Mouse (Mus musculus) MEL (cell line): ENCODE measurements around the gene Tmem240. TPM values are rescaled to one million over a fixed set of nuclear protein-coding genes. Genes with fewer than 3 reads are reported as not detected.

Experiments
- DNase-seq: peaks from one replicate; pipeline ENCODE4 v3.0.0; 2011; ENCODE audit warnings: low read depth, low spot score
- H3K27ac ChIP-seq: 2 replicates; pipeline ENCODE4 v1.5.1; 2012; ENCODE audit warnings: low read depth, mild to moderate bottlenecking, control low read depth, low read length, moderate library complexity; ENCODE audit not compliant: control insufficient read depth
- H3K27me3 ChIP-seq, 2 experiments: fragments of 150-350 bp in 1 of 2; sonication (generic) in 1 of 2; 2 replicates each; pipeline ENCODE4 v1.6.1; 2012; ENCODE audit warnings: low read length in 2 of 2, mild to moderate bottlenecking in 2 of 2, improper control_type of control experiment in 1 of 2, moderate library complexity in 1 of 2; ENCODE audit not compliant: insufficient read depth in 2 of 2, control insufficient read depth in 1 of 2
- H3K36me3 ChIP-seq, 2 experiments: 2 replicates each; pipeline ENCODE4 v1.6.1; 2012 to 2014; ENCODE audit warnings: low read length in 2 of 2, improper control_type of control experiment in 1 of 2, inconsistent platforms in 1 of 2, mild to moderate bottlenecking in 1 of 2; ENCODE audit not compliant: insufficient read depth in 2 of 2, control insufficient read depth in 1 of 2
- H3K4me1 ChIP-seq, 2 experiments: fragments of 150-350 bp in 1 of 2; sonication (generic) in 1 of 2; 2 replicates each; pipeline ENCODE4 v1.6.1; 2012; ENCODE audit warnings: low read length in 2 of 2, improper control_type of control experiment in 1 of 2, mild to moderate bottlenecking in 1 of 2; ENCODE audit not compliant: insufficient read depth in 2 of 2, control insufficient read depth in 1 of 2
- H3K4me3 ChIP-seq, 2 experiments: fragments of 150-350 bp in 1 of 2; sonication (generic) in 1 of 2; 2 replicates each; pipeline ENCODE4 v1.5.1; 2012; ENCODE audit warnings: low read depth in 2 of 2, low read length in 2 of 2, mild to moderate bottlenecking in 2 of 2, moderate library complexity in 2 of 2, control low read depth in 1 of 2, improper control_type of control experiment in 1 of 2; ENCODE audit not compliant: control insufficient read depth in 1 of 2, insufficient read depth in 1 of 2
- H3K79me2 ChIP-seq: 2 replicates; pipeline ENCODE4 v1.6.1; 2012; ENCODE audit warnings: mild to moderate bottlenecking, low read length, moderate library complexity; ENCODE audit not compliant: control insufficient read depth, poor library complexity, insufficient read depth
- H3K9ac ChIP-seq: 2 replicates; pipeline ENCODE4 v1.6.1; 2012; ENCODE audit warnings: low read depth, mild to moderate bottlenecking, control low read depth, low read length, moderate library complexity; ENCODE audit not compliant: control insufficient read depth, poor library complexity, severe bottlenecking
- H3K9me3 ChIP-seq: fragments of 150-350 bp; sonication (generic); replicated peaks from 2 replicates; pipeline ENCODE4 v1.6.1; 2012; ENCODE audit warnings: mild to moderate bottlenecking, low read length, improper control_type of control experiment, moderate library complexity; ENCODE audit not compliant: insufficient read depth
- BHLHE40 ChIP-seq: IDR thresholded peaks from 2 replicates; pipeline ENCODE4 v1.6.1; 2012; ENCODE audit warnings: low read depth, mild to moderate bottlenecking, inconsistent platforms, low read length, improper control_type of control experiment, borderline replicate concordance
- CHD1 ChIP-seq: IDR thresholded peaks from 2 replicates; pipeline ENCODE4 v1.6.1; 2012; ENCODE audit warnings: low read depth, mild to moderate bottlenecking, inconsistent platforms, low read length, improper control_type of control experiment
- CHD2 ChIP-seq: IDR thresholded peaks from 2 replicates; pipeline ENCODE4 v1.6.1; 2011; ENCODE audit warnings: low read length, improper control_type of control experiment
- CTCF ChIP-seq, 3 experiments: IDR thresholded peaks in 2 of 3; conservative IDR thresholded peaks in 1 of 3; 2 replicates each; pipeline ENCODE4 v1.5.1; 2011 to 2012; ENCODE audit warnings: low read length in 3 of 3, low read depth in 2 of 3, mild to moderate bottlenecking in 2 of 3, improper control_type of control experiment in 1 of 3, inconsistent platforms in 1 of 3, mixed read lengths in 1 of 3, moderate library complexity in 1 of 3; ENCODE audit not compliant: control insufficient read depth in 1 of 3, insufficient read depth in 1 of 3, poor library complexity in 1 of 3, severe bottlenecking in 1 of 3
- E2F4 ChIP-seq: IDR thresholded peaks from 2 replicates; pipeline ENCODE4 v1.6.1; 2011; ENCODE audit warnings: low read depth, low read length, improper control_type of control experiment, borderline replicate concordance
- ELF1 ChIP-seq: IDR thresholded peaks from 2 replicates; pipeline ENCODE4 v1.6.1; 2014; ENCODE audit warnings: low read depth, mild to moderate bottlenecking, inconsistent platforms, low read length, improper control_type of control experiment, moderate library complexity
- EP300 ChIP-seq, 2 experiments: IDR thresholded peaks; 2 replicates each; pipeline ENCODE4 v1.6.1; 2011; ENCODE audit warnings: improper control_type of control experiment in 2 of 2, low read length in 2 of 2, low read depth in 1 of 2, mild to moderate bottlenecking in 1 of 2
- ETS1 ChIP-seq: IDR thresholded peaks from 2 replicates; pipeline ENCODE4 v1.6.1; 2012; ENCODE audit warnings: low read depth, mild to moderate bottlenecking, inconsistent platforms, low read length, improper control_type of control experiment, moderate library complexity
- GABPA ChIP-seq: IDR thresholded peaks from 2 replicates; pipeline ENCODE4 v1.6.1; 2012; ENCODE audit warnings: low read depth, mild to moderate bottlenecking, inconsistent platforms, low read length, improper control_type of control experiment, moderate library complexity
- HCFC1 ChIP-seq: IDR thresholded peaks from 2 replicates; pipeline ENCODE4 v1.6.1; 2012; ENCODE audit warnings: low read depth, mild to moderate bottlenecking, inconsistent platforms, low read length, improper control_type of control experiment, moderate library complexity
- JUND ChIP-seq: IDR thresholded peaks from 2 replicates; pipeline ENCODE4 v1.6.1; 2011; ENCODE audit warnings: low read depth, mild to moderate bottlenecking, improper control_type of control experiment, low read length
- MAX ChIP-seq: IDR thresholded peaks from 2 replicates; pipeline ENCODE4 v1.6.1; 2011; ENCODE audit warnings: low read length, improper control_type of control experiment
- MAZ ChIP-seq: IDR thresholded peaks from 2 replicates; pipeline ENCODE4 v1.6.1; 2012; ENCODE audit warnings: low read depth, mild to moderate bottlenecking, inconsistent platforms, low read length, improper control_type of control experiment
- MXI1 ChIP-seq: IDR thresholded peaks from 2 replicates; pipeline ENCODE4 v1.6.1; 2011; ENCODE audit warnings: mild to moderate bottlenecking, low read depth, low read length, improper control_type of control experiment
- MYC ChIP-seq: IDR thresholded peaks from 2 replicates; pipeline ENCODE4 v1.6.1; 2011; ENCODE audit warnings: low read depth, mild to moderate bottlenecking, low read length, improper control_type of control experiment, moderate library complexity
- NELFE ChIP-seq: IDR thresholded peaks from 2 replicates; pipeline ENCODE4 v1.6.1; 2011; ENCODE audit warnings: low read depth, low read length, improper control_type of control experiment
- NRF1 ChIP-seq: IDR thresholded peaks from 2 replicates; pipeline ENCODE4 v1.6.1; 2014; ENCODE audit warnings: low read depth, mild to moderate bottlenecking, inconsistent platforms, low read length, improper control_type of control experiment, moderate library complexity; ENCODE audit not compliant: poor library complexity, insufficient read depth, severe bottlenecking
- POLR2AphosphoS2 ChIP-seq: IDR thresholded peaks from 2 replicates; pipeline ENCODE4 v1.6.1; 2011; ENCODE audit warnings: low read length, improper control_type of control experiment
- RAD21 ChIP-seq: IDR thresholded peaks from 2 replicates; pipeline ENCODE4 v1.6.1; 2011; ENCODE audit warnings: mild to moderate bottlenecking, low read depth, low read length, improper control_type of control experiment
- SIN3A ChIP-seq: IDR thresholded peaks from 2 replicates; pipeline ENCODE4 v1.6.1; 2012; ENCODE audit warnings: low read length, improper control_type of control experiment, inconsistent platforms
- SMC3 ChIP-seq: IDR thresholded peaks from 2 replicates; pipeline ENCODE4 v1.6.1; 2011; ENCODE audit warnings: low read depth, low read length, improper control_type of control experiment
- TAL1 ChIP-seq: IDR thresholded peaks from 2 replicates; pipeline ENCODE4 v1.6.1; 2012; ENCODE audit warnings: mild to moderate bottlenecking, inconsistent platforms, low read length, moderate library complexity, mixed read lengths
- TBP ChIP-seq: IDR thresholded peaks from 2 replicates; pipeline ENCODE4 v1.8.0; 2011; ENCODE audit warnings: low read depth, low read length, improper control_type of control experiment
- UBTF ChIP-seq: IDR thresholded peaks from 2 replicates; pipeline ENCODE4 v1.6.1; 2012; ENCODE audit warnings: low read depth, mild to moderate bottlenecking, inconsistent platforms, low read length, improper control_type of control experiment, moderate library complexity, borderline replicate concordance; ENCODE audit not compliant: insufficient read depth
- USF1 ChIP-seq: IDR thresholded peaks from 2 replicates; pipeline ENCODE4 v1.6.1; 2014; ENCODE audit warnings: low read depth, mild to moderate bottlenecking, inconsistent platforms, low read length, improper control_type of control experiment, moderate library complexity
- ZMIZ1 ChIP-seq: IDR thresholded peaks from 2 replicates; pipeline ENCODE4 v1.6.1; 2012; ENCODE audit warnings: low read depth, mild to moderate bottlenecking, inconsistent platforms, low read length, improper control_type of control experiment, moderate library complexity
- ZNF384 ChIP-seq: IDR thresholded peaks from 2 replicates; pipeline ENCODE4 v1.6.1; 2012; ENCODE audit warnings: low read depth, mild to moderate bottlenecking, inconsistent platforms, low read length, improper control_type of control experiment
- polyA plus RNA-seq, 2 experiments: library from polyadenylated mRNA; stranded (reverse) in 1 of 2; unstranded in 1 of 2; fragments of >175 nt in 1 of 2; fragments of >200 nt in 1 of 2; gene quantifications; 2 replicates each; pipeline versions ENCODE4 v1.2.1 to v1.2.4; 2012; ENCODE audit warnings: low replicate concordance in 2 of 2, low read depth in 1 of 2; ENCODE audit not compliant: insufficient read length in 2 of 2, insufficient read depth in 1 of 2, missing spikeins in 1 of 2
- total RNA-seq: library from RNA; depleted of rRNA; stranded (reverse); fragments of 300-350 nt; gene quantifications from 2 replicates; pipeline ENCODE4 v1.2.3, GENCODE M21; 2012

The Tmem240 gene
- total and polyA plus RNA-seq, 3 experiments: 0.27 to 0.33 TPM; not detected in 1

DNA sequence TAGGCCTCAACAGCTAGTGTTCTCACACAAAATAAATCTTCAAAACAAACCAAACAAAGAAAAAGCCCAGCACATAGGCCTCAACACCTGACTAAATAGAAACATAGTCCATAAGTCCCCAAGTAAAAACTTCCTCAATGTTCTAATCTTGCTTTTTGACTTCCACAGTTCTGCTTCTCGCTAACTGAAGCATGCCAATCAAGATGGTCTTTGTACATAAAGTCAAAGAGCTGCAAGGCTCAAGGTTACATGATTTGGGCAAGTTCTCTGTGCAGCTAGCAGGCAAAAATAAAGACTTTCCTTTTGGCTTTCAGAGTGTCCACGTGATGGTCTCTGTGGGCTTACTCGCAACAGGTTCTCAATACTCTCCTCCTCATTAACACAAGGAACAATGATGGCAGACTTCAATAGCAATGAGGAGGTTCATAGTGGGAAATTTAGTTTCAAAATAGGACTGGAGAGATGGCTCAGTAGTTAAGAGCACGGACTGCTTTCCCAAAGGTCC, 31.1 kb upstream of the Tmem240 start:
- Histone ChIP-seq H3K4me3 (peak overlapping the region; percentile 22 to 77), H3K4me1 (peaks cover 9 to 11% of the 10 kb centered on the region in 2 experiments), H3K79me2 (peaks cover 29% of the 10 kb centered on the region), H3K9me3 (no peaks in the 10 kb centered on the region), H3K9ac (peak overlapping the region; percentile 95), H3K36me3 (peaks cover 0 to 29% of the 10 kb centered on the region in 2 experiments; a peak in 3 of 4 replicates), H3K27me3 (no peaks in the 10 kb centered on the region), H3K27ac (peak overlapping the region; percentile 69)
- DNase-seq: peak; percentile 66
- 0 out of 4 replicates have a peak, but pooled peaks of 1 of the 2 experiments have one; percentile 21 for TF ChIP-seq EP300 (IDR thresholded peaks at IDR 0.05; ENCODE audit: low read depth in 1 of 2, low read length in 2 of 2)
- TF ChIP-seq NRF1: no peak
- TF ChIP-seq POLR2AphosphoS2: no peak
- TF ChIP-seq MAX: 0 out of 2 replicates have a peak, but pooled peaks have one; percentile 35
- TF ChIP-seq JUND: no peak
- no peak for TF ChIP-seq HCFC1
- no peak for TF ChIP-seq SMC3
- no peak for TF ChIP-seq RAD21
- no peak for TF ChIP-seq CHD2
- TF ChIP-seq GABPA: no peak
- no peak for TF ChIP-seq MAZ
- TF ChIP-seq UBTF: no peak
- no peak for TF ChIP-seq ZMIZ1
- 0 out of 2 replicates have a peak, but pooled peaks have one; percentile 63 for TF ChIP-seq CHD1
- no peak for TF ChIP-seq MYC
- TF ChIP-seq MXI1: 0 out of 2 replicates have a peak, but pooled peaks have one; percentile 62
- no peak for TF ChIP-seq TAL1
- peak; percentile 53; the same call in 1 of the 2 replicates for TF ChIP-seq USF1
- no peak for TF ChIP-seq NELFE
- no peak for TF ChIP-seq E2F4
- TF ChIP-seq ZNF384: no peak
- no peak for TF ChIP-seq CTCF (IDR thresholded peaks at IDR 0.05 in 2 of 3, conservative IDR thresholded peaks at IDR 0.05 in 1 of 3; ENCODE audit: control insufficient read depth in 1 of 3, insufficient read depth in 1 of 3, low read depth in 2 of 3, low read length in 3 of 3, poor library complexity in 1 of 3, severe bottlenecking in 1 of 3)
- TF ChIP-seq SIN3A: 0 out of 2 replicates have a peak, but pooled peaks have one; percentile 42
- no peak for TF ChIP-seq BHLHE40
- TF ChIP-seq ELF1: no peak
- TF ChIP-seq TBP: no peak
- TF ChIP-seq ETS1: no peak
